Mouse (Mus musculus) small intestine, adult 2 months (tissue): ENCODE data around the gene Actr3b. TPM values are rescaled to one million over a fixed set of nuclear protein-coding genes. Genes with fewer than 3 reads are reported as not detected.
"Not testable (repeated sequence)": the region's sequence is repeated elsewhere in the genome, so short reads cannot be mapped to it uniquely, and the experiment has no call there.

Experiments used
- H3K27ac ChIP-seq: fragments of 200-500 bp; 2 replicates; pipeline ENCODE4 v1.5.1; 2012; ENCODE audit warnings: low read depth, low read length, control low read depth, inconsistent platforms; ENCODE audit not compliant: insufficient read depth
- H3K27me3 ChIP-seq: fragments of 200-500 bp; 2 replicates; pipeline ENCODE4 v1.6.1; 2012; ENCODE audit warnings: mild to moderate bottlenecking, moderate library complexity, low read length, inconsistent platforms; ENCODE audit not compliant: control insufficient read depth, insufficient read depth
- H3K36me3 ChIP-seq: fragments of 200-500 bp; 2 replicates; pipeline ENCODE4 v1.6.1; 2012; ENCODE audit warnings: mild to moderate bottlenecking, low read length, control low read depth, inconsistent platforms; ENCODE audit not compliant: control insufficient read depth, insufficient read depth
- H3K4me1 ChIP-seq: fragments of 200-500 bp; 2 replicates; pipeline ENCODE4 v1.6.1; 2012; ENCODE audit warnings: low read length, inconsistent platforms, mixed read lengths; ENCODE audit not compliant: control insufficient read depth, insufficient read depth, insufficient read length
- H3K4me3 ChIP-seq: fragments of 200-500 bp; 2 replicates; pipeline ENCODE4 v1.5.1; 2012; ENCODE audit warnings: low read depth, mild to moderate bottlenecking, control low read depth, inconsistent platforms, low read length, moderate library complexity
- CTCF ChIP-seq: fragments of 200-500 bp; IDR thresholded peaks from 2 replicates; pipeline ENCODE4 v1.5.1; 2012; ENCODE audit warnings: low read depth, mild to moderate bottlenecking, control low read depth, inconsistent platforms, low read length, moderate library complexity, mixed read lengths; ENCODE audit not compliant: insufficient replicate concordance, insufficient read length; ENCODE audit errors: extremely low read depth
- POLR2A ChIP-seq: fragments of 200-500 bp; IDR thresholded peaks from 2 replicates; pipeline ENCODE4 v1.6.1; 2012; ENCODE audit warnings: low read depth, mild to moderate bottlenecking, control low read depth, inconsistent platforms, low read length, moderate library complexity
- WGBS: fragments of 180-500 bp; shearing (Covaris S2); methylation state at CpG from one replicate; pipeline ENCODE4 v1.1.7; 2018; 5-methylcytosine and 5-hydroxymethylcytosine counted together
- polyA plus RNA-seq: library from polyadenylated mRNA; depleted of rRNA; stranded (reverse); fragments of >200 nt; gene quantifications from 2 replicates; pipeline ENCODE4 v1.2.3, GENCODE M21; 2012

The Actr3b gene
- polyA plus RNA-seq, 1 experiment = 0.09 TPM

GRCm38 (mm10) chr5:25869880-25870279 is 110.1 kb downstream of the Actr3b start:
- Histone ChIP-seq H3K4me3 (no peak overlapping the region), H3K27ac (no peak overlapping the region), H3K4me1 (no peaks in the 10 kb centered on the region), H3K36me3 (no peaks in the 10 kb centered on the region), H3K27me3 (no peaks in the 10 kb centered on the region)
- WGBS = 80% methylated on average over 8 of the region's 8 CpGs
- no peak for TF ChIP-seq CTCF
- no peak for TF ChIP-seq POLR2A

DNA sequence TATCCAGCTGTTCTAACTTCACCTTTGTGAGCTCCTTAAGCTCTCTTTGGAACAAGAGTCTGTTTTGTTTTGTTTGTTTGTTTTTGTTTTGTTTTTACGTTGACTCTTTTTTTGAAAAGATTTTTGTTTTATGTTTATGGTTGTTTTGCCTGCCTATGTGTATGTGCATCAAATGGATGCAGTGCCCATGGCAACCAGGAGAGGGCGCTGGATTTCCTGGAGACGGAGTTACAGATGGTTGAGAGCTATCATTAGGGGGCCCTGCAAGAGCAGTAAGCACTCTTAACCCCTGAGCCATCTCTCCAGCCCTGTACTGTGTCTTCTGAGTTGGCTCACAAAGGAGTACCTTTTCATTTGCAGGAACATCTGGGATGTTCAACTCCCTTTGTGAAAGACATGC is 110.8 kb downstream of the Actr3b start:
- Histone ChIP-seq H3K36me3 (no peaks in the 10 kb centered on the region), H3K27me3 (no peaks in the 10 kb centered on the region), H3K4me3 (no peak overlapping the region), H3K4me1 (no peaks in the 10 kb centered on the region), H3K27ac (no peak overlapping the region)
- TF ChIP-seq CTCF (no peak), POLR2A (no peak)
- 45% methylated on average over 3 of the region's 3 CpGs for WGBS

GRCm38 (mm10) chr5:25871342-25872023 is 111.7 kb downstream of the Actr3b start:
- 83% methylated on average over 12 of the region's 12 CpGs for WGBS
- no peak for TF ChIP-seq CTCF
- no peak for TF ChIP-seq POLR2A

GRCm38 (mm10) chr5:25873046-25873445 is 113.2 kb downstream of the Actr3b start:
- WGBS = 53% methylated on average over 2 of the region's 2 CpGs

More at GRCm38 (mm10) chr5:25871342-25872023, 111.7 kb downstream of the Actr3b start:
- H3K27ac ChIP-seq = no peak overlapping the region
- H3K36me3 ChIP-seq = no peaks in the 10 kb centered on the region
- no peaks in the 10 kb centered on the region for H3K4me1 ChIP-seq
- H3K27me3 ChIP-seq = no peaks in the 10 kb centered on the region
- H3K4me3 ChIP-seq = no peak overlapping the region

DNA sequence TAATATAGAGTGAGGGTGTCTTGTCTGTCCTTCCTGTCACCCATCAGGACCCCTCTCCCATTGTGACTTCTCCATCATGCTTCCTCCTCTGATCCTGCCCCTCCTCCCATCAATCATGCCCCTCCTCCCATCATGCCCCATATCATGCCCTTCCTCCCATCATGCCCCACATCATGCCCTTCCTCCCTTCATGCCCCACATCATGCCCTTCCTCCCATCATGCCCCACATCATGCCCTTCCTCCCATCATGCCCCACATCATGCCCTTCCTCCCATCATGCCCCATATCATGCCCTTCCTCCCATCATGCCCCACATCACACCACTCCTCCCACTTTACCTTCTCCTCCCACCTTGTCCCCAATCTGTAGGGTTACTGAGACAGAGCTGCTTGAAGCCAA is 116.1 kb downstream of the Actr3b start:
- not testable (repeated sequence) for H3K27ac ChIP-seq, H3K27me3 ChIP-seq, H3K4me1 ChIP-seq, H3K4me3 ChIP-seq, H3K36me3 ChIP-seq

More at GRCm38 (mm10) chr5:25873046-25873445, 113.2 kb downstream of the Actr3b start:
- Histone ChIP-seq H3K4me3 (no peak overlapping the region), H3K27me3 (no peaks in the 10 kb centered on the region), H3K36me3 (no peaks in the 10 kb centered on the region), H3K27ac (no peak overlapping the region), H3K4me1 (no peaks in the 10 kb centered on the region)
- no peak for TF ChIP-seq POLR2A
- no peak for TF ChIP-seq CTCF

GRCm38 (mm10) chr5:25877281-25877680 is 117.5 kb downstream of the Actr3b start:
- no peaks in the 10 kb centered on the region for H3K4me1 ChIP-seq
- no peak overlapping the region for H3K27ac ChIP-seq
- no peaks in the 10 kb centered on the region for H3K36me3 ChIP-seq
- TF ChIP-seq CTCF = no peak
- TF ChIP-seq POLR2A = no peak
- 79% methylated on average over 5 of the region's 5 CpGs for WGBS
- H3K27me3 ChIP-seq = no peaks in the 10 kb centered on the region
- no peak overlapping the region for H3K4me3 ChIP-seq

- no peaks in the 10 kb centered on the region for H3K27me3 ChIP-seq
- H3K4me3 ChIP-seq = no peak overlapping the region
- no peak for TF ChIP-seq POLR2A
- TF ChIP-seq CTCF = no peak
- H3K36me3 ChIP-seq = no peaks in the 10 kb centered on the region
- no peaks in the 10 kb centered on the region for H3K4me1 ChIP-seq
- 74% methylated on average over 3 of the region's 3 CpGs for WGBS
- no peak overlapping the region for H3K27ac ChIP-seq
Observed at GRCm38 (mm10) chr5:25877996-25878395, 118.2 kb downstream of the Actr3b start.
